Mouse (Mus musculus): Measurements from ENCODE around the gene Gramd1a.

DNA sequence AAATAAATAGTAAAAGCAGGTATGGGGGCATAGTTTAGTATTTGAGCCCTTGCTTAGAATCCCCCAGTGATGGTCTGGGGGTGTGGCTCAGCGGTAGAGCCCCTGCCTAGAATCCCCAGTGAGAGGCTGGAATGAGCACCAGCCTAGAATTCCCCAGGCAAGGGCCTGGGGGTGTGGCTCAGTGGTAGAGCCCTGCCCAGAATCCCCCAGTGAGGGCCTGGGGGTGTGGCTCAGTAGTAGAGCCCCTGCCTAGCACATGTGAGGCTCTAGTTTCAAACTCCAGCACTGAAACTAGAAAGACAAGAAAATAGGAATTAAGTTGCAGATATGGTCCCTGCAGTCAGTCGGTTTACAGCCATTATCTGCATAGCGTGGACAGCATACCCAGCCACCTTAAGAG lies 6.1 kb upstream of the Gramd1a start:
- no peak for TF ChIP-seq CTCF (IDR thresholded peaks at IDR 0.05; ENCODE audit: extremely low read depth, insufficient read depth, insufficient read length, insufficient replicate concordance)
- TF ChIP-seq POLR2A (IDR thresholded peaks at IDR 0.05; ENCODE audit: low read depth, low read length) = no peak
